Mouse (Mus musculus) brain, embryonic 14.5 days (tissue): ENCODE data around the gene Dpm2.

Experiments used
- CTCF ChIP-seq: fragments of 200-500 bp; IDR thresholded peaks from 2 replicates; pipeline ENCODE4 v1.5.1; 2012; ENCODE audit warnings: inconsistent platforms, mild to moderate bottlenecking, moderate library complexity, borderline replicate concordance; ENCODE audit not compliant: insufficient read depth, insufficient read length; ENCODE audit errors: extremely low read depth
- POLR2A ChIP-seq: fragments of 200-500 bp; IDR thresholded peaks from 2 replicates; pipeline ENCODE4 v1.6.1; 2012; ENCODE audit warnings: mild to moderate bottlenecking, inconsistent platforms, borderline replicate concordance; ENCODE audit not compliant: poor library complexity, insufficient read depth, insufficient read length, severe bottlenecking; ENCODE audit errors: extremely low read depth

DNA sequence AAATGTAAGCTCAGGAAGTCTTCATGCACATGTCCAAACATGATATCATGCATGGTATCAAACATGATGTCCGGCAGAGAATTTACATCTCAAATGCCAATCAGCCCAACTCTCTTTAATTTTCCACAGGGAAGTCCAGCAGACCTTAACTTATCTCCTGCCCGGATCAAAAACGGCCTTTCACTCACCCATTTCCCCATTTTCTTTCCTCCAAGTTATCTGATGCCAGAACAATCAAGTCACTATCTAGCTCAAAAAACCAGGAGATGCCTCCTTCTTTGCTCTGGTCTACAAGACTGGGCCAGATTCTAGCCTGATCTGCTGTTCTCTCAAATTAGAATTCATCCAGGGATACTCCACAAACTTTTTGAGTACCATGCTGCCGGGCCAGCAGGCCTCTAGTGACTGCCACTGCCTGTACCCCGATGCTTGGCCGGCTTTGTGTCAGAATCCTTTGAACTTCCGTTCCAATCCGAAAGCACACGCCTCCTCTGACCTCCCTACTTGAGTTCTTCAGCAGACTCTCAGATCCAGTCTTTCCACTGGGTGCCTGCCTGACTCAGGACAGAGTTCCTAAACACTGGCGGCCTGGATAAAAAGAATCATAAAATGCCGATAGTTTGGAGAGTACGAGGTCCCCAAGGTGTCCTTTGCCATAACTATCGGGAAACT lies 36.5 kb upstream of the Dpm2 start:
- TF ChIP-seq POLR2A (no peak), CTCF (no peak)
